Mouse (Mus musculus) gastrocnemius, postnatal 25 days (tissue): ENCODE measurements around the gene Hes3. TPM values are rescaled to one million over a fixed set of nuclear protein-coding genes. Genes with fewer than 3 reads are reported as not detected.

Source experiments
- DNase-seq: peaks from one replicate; pipeline ENCODE4 v3.0.0; 2022
- total RNA-seq, 2 experiments: library from RNA; stranded (reverse); gene quantifications; 1 replicate in 1 of 2; 2 replicates in 1 of 2; pipeline ENCODE4 v1.2.3; 2021

Hes3 gene
- total RNA-seq, 2 experiments from 2014 or later: not detected

GRCm38 (mm10) chr4:152304685-152305084, 13.2 kb upstream of the Hes3 start:
- DNase-seq: no peak

GRCm38 (mm10) chr4:152303172-152303571, 11.7 kb upstream of the Hes3 start:
- no peak for DNase-seq

- no peak for DNase-seq
Measured at GRCm38 (mm10) chr4:152302012-152302411, 10.6 kb upstream of the Hes3 start.

- no peak for DNase-seq
Measured at GRCm38 (mm10) chr4:152300375-152300774, 8.9 kb upstream of the Hes3 start.

GRCm38 (mm10) chr4:152298836-152299235, 7.4 kb upstream of the Hes3 start:
- no peak for DNase-seq

GRCm38 (mm10) chr4:152296874-152297861, 5.7 kb upstream of the Hes3 start, which contains the start of gene Icmt:
TSS of gene Icmt (plus strand) at chr4:152297227.
- DNase-seq: peak; percentile 99

GRCm38 (mm10) chr4:152296371-152296770, 4.9 kb upstream of the Hes3 start:
- DNase-seq: no peak

GRCm38 (mm10) chr4:152295916-152296315, 4.5 kb upstream of the Hes3 start:
- no peak for DNase-seq

GRCm38 (mm10) chr4:152294188-152294929, 2.9 kb upstream of the Hes3 start:
- DNase-seq: no peak

GRCm38 (mm10) chr4:152292102-152292765, 772 bp upstream of the Hes3 start:
- no peak for DNase-seq

GRCm38 (mm10) chr4:152290991-152291390, 471 bp downstream of the Hes3 start:
- DNase-seq: no peak

GRCm38 (mm10) chr4:152290385-152290784, 1.1 kb downstream of the Hes3 start:
- DNase-seq: no peak

- DNase-seq: no peak
Measured at GRCm38 (mm10) chr4:152288398-152288945, 3.0 kb downstream of the Hes3 start.

GRCm38 (mm10) chr4:152287317-152288120, 3.9 kb downstream of the Hes3 start:
- no peak for DNase-seq

GRCm38 (mm10) chr4:152286887-152287286, 4.6 kb downstream of the Hes3 start:
- DNase-seq: peak; percentile 38

GRCm38 (mm10) chr4:152286183-152286582, 5.3 kb downstream of the Hes3 start:
- DNase-seq: no peak

- DNase-seq: peak; percentile 55
Measured at GRCm38 (mm10) chr4:152285505-152285904, 6.0 kb downstream of the Hes3 start.

- DNase-seq: peak; percentile 80
Measured at GRCm38 (mm10) chr4:152283186-152283950, 8.1 kb downstream of the Hes3 start.

GRCm38 (mm10) chr4:152282721-152283120, 8.7 kb downstream of the Hes3 start:
- no peak for DNase-seq

GRCm38 (mm10) chr4:152281601-152282000, 9.9 kb downstream of the Hes3 start:
- no peak for DNase-seq
